Mouse (Mus musculus): ENCODE data around the gene Gtf3c6.
"Not testable (repeated sequence)": the region's sequence is repeated elsewhere in the genome, so short reads cannot be mapped to it uniquely, and the experiment has no call there.

The Gtf3c6 gene

GRCm38 (mm10) chr10:40257414-40258255 lies at the start of gene Gtf3c6:
Gene Gtf3c6, minus strand, starts transcription at chr10:40258108.
- in situ Hi-C loops (cut with MboI, MseI): loop anchor here (25.0 kb wide), 1 partner anchor 630 kb away; the partner anchor contains the start of genes Cdc40 and Wasf1

- in situ Hi-C loops (cut with MboI, MseI): no loop called here
Observed at GRCm38 (mm10) chr10:40305989-40306388, 48.1 kb upstream of the Gtf3c6 start.

- in situ Hi-C loops (cut with MboI, MseI): no loop called here
Observed at GRCm38 (mm10) chr10:40302140-40302985, 44.5 kb upstream of the Gtf3c6 start, which contains the start of gene Amd1. Gene Amd1, minus strand, starts transcription at chr10:40302186.

- in situ Hi-C loops (cut with MboI, MseI): not testable (repeated sequence)
Observed at GRCm38 (mm10) chr10:40301181-40302075, 43.5 kb upstream of the Gtf3c6 start.

- in situ Hi-C loops (cut with MboI, MseI): no loop called here
Observed at GRCm38 (mm10) chr10:40300648-40301171, 42.8 kb upstream of the Gtf3c6 start.

- in situ Hi-C loops (cut with MboI, MseI): no loop called here
Observed at GRCm38 (mm10) chr10:40292640-40293039, 34.7 kb upstream of the Gtf3c6 start.

- in situ Hi-C loops (cut with MboI, MseI): no loop called here
Observed at GRCm38 (mm10) chr10:40286767-40287166, 28.9 kb upstream of the Gtf3c6 start.

- in situ Hi-C loops (cut with MboI, MseI): no loop called here
Observed at GRCm38 (mm10) chr10:40285571-40285970, 27.7 kb upstream of the Gtf3c6 start.

GRCm38 (mm10) chr10:40284997-40285396 lies 27.1 kb upstream of the Gtf3c6 start:
- in situ Hi-C loops (cut with MboI, MseI): no loop called here

- in situ Hi-C loops (cut with MboI, MseI): no loop called here
Observed at GRCm38 (mm10) chr10:40284179-40284831, 26.4 kb upstream of the Gtf3c6 start.

- in situ Hi-C loops (cut with MboI, MseI): no loop called here
Observed at GRCm38 (mm10) chr10:40283636-40284035, 25.7 kb upstream of the Gtf3c6 start.

GRCm38 (mm10) chr10:40281565-40281964 lies 23.7 kb upstream of the Gtf3c6 start:
- in situ Hi-C loops (cut with MboI, MseI): no loop called here

GRCm38 (mm10) chr10:40278317-40278716 lies 20.4 kb upstream of the Gtf3c6 start:
- in situ Hi-C loops (cut with MboI, MseI): no loop called here

- in situ Hi-C loops (cut with MboI, MseI): no loop called here
Observed at GRCm38 (mm10) chr10:40275991-40276390, 18.1 kb upstream of the Gtf3c6 start.

- in situ Hi-C loops (cut with MboI, MseI): loop anchor here (25.0 kb wide), 1 partner anchor 613 kb away; the partner anchor contains the start of genes Cdc40 and Wasf1
Observed at GRCm38 (mm10) chr10:40273938-40274337, 16.0 kb upstream of the Gtf3c6 start.

GRCm38 (mm10) chr10:40271216-40271615 lies 13.3 kb upstream of the Gtf3c6 start:
- in situ Hi-C loops (cut with MboI, MseI): loop anchor here (25.0 kb wide), 1 partner anchor 616 kb away; the partner anchor contains the start of genes Cdc40 and Wasf1

GRCm38 (mm10) chr10:40264920-40265319 lies 7.0 kb upstream of the Gtf3c6 start:
- in situ Hi-C loops (cut with MboI, MseI): loop anchor here (5.0 to 25.0 kb wide), 2 partner anchors 262 to 622 kb away; partner anchors contain the start of genes Cdc40 and Wasf1

- in situ Hi-C loops (cut with MboI, MseI): loop anchor here (25.0 kb wide), 1 partner anchor 624 kb away; the partner anchor contains the start of genes Cdc40 and Wasf1
Observed at GRCm38 (mm10) chr10:40263691-40264090, 5.8 kb upstream of the Gtf3c6 start.

- in situ Hi-C loops (cut with MboI, MseI): loop anchor here (25.0 kb wide), 1 partner anchor 625 kb away; the partner anchor contains the start of genes Cdc40 and Wasf1
Observed at GRCm38 (mm10) chr10:40262200-40262599, 4.3 kb upstream of the Gtf3c6 start.

- in situ Hi-C loops (cut with MboI, MseI): loop anchor here (25.0 kb wide), 1 partner anchor 627 kb away; the partner anchor contains the start of genes Cdc40 and Wasf1
Observed at GRCm38 (mm10) chr10:40260305-40260704, 2.4 kb upstream of the Gtf3c6 start.
